Mouse (Mus musculus): ENCODE measurements around the gene Cdipt. TPM values are rescaled to one million over a fixed set of nuclear protein-coding genes. Genes with fewer than 3 reads are reported as not detected.

Gene Cdipt
- polyA plus RNA-seq, 1 experiment from 2014 or later: 37.4 TPM

GRCm38 (mm10) chr7:126950647-126951615, 24.8 kb upstream of the Cdipt start:
- 0 out of 2 replicates have a peak, but pooled peaks cover under 1% of the 10 kb centered on the region for H3K36me3 ChIP-seq (replicated peaks; ENCODE audit: insufficient read depth, low read length)
- H3K27ac ChIP-seq (ENCODE audit: low read depth): no peak overlapping the region
- no peak for TF ChIP-seq EP300 (IDR thresholded peaks at IDR 0.05; ENCODE audit: low read depth)
- no peak for TF ChIP-seq CTCF (IDR thresholded peaks at IDR 0.05; ENCODE audit: low read depth)
- peaks cover 16% of the 10 kb centered on the region for H3K4me1 ChIP-seq (ENCODE audit: insufficient read depth)
- no peaks in the 10 kb centered on the region for H3K9me3 ChIP-seq (ENCODE audit: low read length)
- 0 out of 2 replicates have a peak overlapping the region, but pooled peaks have one; percentile 81 for H3K4me2 ChIP-seq (ENCODE audit: low read depth, low read length)
- DNase-seq: no peak
- H3K4me3 ChIP-seq (ENCODE audit: low read depth, low read length): no peak overlapping the region
- no peak for ATAC-seq
- no peak overlapping the region for H3K9ac ChIP-seq (replicated peaks)
- H3K27me3 ChIP-seq (ENCODE audit: insufficient read depth, low read length): peaks cover 31% of the 10 kb centered on the region
- WGBS (ENCODE audit: insufficient replicate concordance): 8% methylated on average over 26 of the region's 26 CpGs

GRCm38 (mm10) chr7:126951741-126952140, 24.0 kb upstream of the Cdipt start:
- Histone ChIP-seq H3K4me2 (ENCODE audit: low read depth, low read length) (no peak overlapping the region), H3K4me3 (ENCODE audit: low read depth, low read length) (no peak overlapping the region), H3K27ac (ENCODE audit: low read depth) (no peak overlapping the region), H3K4me1 (ENCODE audit: insufficient read depth) (peaks cover 16% of the 10 kb centered on the region), H3K36me3 (replicated peaks; ENCODE audit: insufficient read depth, low read length) (no peaks in the 10 kb centered on the region), H3K9me3 (ENCODE audit: low read length) (no peaks in the 10 kb centered on the region), H3K9ac (replicated peaks) (no peak overlapping the region), H3K27me3 (ENCODE audit: insufficient read depth, low read length) (peaks cover 31% of the 10 kb centered on the region)
- no peak for ATAC-seq
- no peak for TF ChIP-seq EP300 (IDR thresholded peaks at IDR 0.05; ENCODE audit: low read depth)
- DNase-seq: no peak
- 28% methylated on average over 4 of the region's 4 CpGs for whole genome bisulfite sequencing (ENCODE audit: insufficient replicate concordance)

GRCm38 (mm10) chr7:126952646-126953045, 23.1 kb upstream of the Cdipt start:
- H3K9ac ChIP-seq (replicated peaks): no peak overlapping the region
- WGBS (ENCODE audit: insufficient replicate concordance): 3% methylated on average over 7 of the region's 8 CpGs
- no peak for ATAC-seq
- no peak for TF ChIP-seq EP300 (IDR thresholded peaks at IDR 0.05; ENCODE audit: low read depth)
- no peak for TF ChIP-seq CTCF (IDR thresholded peaks at IDR 0.05; ENCODE audit: low read depth)
- peaks cover 16% of the 10 kb centered on the region for H3K4me1 ChIP-seq (ENCODE audit: insufficient read depth)
- peaks cover 31% of the 10 kb centered on the region for H3K27me3 ChIP-seq (ENCODE audit: insufficient read depth, low read length)
- H3K4me2 ChIP-seq (ENCODE audit: low read depth, low read length): no peak overlapping the region
- no peak overlapping the region for H3K4me3 ChIP-seq (ENCODE audit: low read depth, low read length)
- H3K36me3 ChIP-seq (replicated peaks; ENCODE audit: insufficient read depth, low read length): no peaks in the 10 kb centered on the region
- no peaks in the 10 kb centered on the region for H3K9me3 ChIP-seq (ENCODE audit: low read length)
- no peak for DNase-seq
- no peak overlapping the region for H3K27ac ChIP-seq (ENCODE audit: low read depth)

- WGBS (ENCODE audit: insufficient replicate concordance): 24% methylated on average over 3 of the region's 3 CpGs
- no peak for DNase-seq
- ATAC-seq: no peak
- Histone ChIP-seq H3K4me3 (ENCODE audit: low read depth, low read length) (no peak overlapping the region), H3K4me2 (ENCODE audit: low read depth, low read length) (no peak overlapping the region), H3K4me1 (ENCODE audit: insufficient read depth) (peaks cover 7% of the 10 kb centered on the region), H3K27me3 (ENCODE audit: insufficient read depth, low read length) (peaks cover 23% of the 10 kb centered on the region), H3K36me3 (replicated peaks; ENCODE audit: insufficient read depth, low read length) (no peaks in the 10 kb centered on the region), H3K9ac (replicated peaks) (no peak overlapping the region), H3K9me3 (ENCODE audit: low read length) (no peaks in the 10 kb centered on the region), H3K27ac (ENCODE audit: low read depth) (no peak overlapping the region)
- TF ChIP-seq CTCF (IDR thresholded peaks at IDR 0.05; ENCODE audit: low read depth) (no peak), EP300 (IDR thresholded peaks at IDR 0.05; ENCODE audit: low read depth) (no peak)
Measured at GRCm38 (mm10) chr7:126955125-126955524, 20.6 kb upstream of the Cdipt start.

GRCm38 (mm10) chr7:126959780-126960179, 15.9 kb upstream of the Cdipt start:
- Histone ChIP-seq H3K4me2 (ENCODE audit: low read depth, low read length) (no peak overlapping the region), H3K36me3 (replicated peaks; ENCODE audit: insufficient read depth, low read length) (no peaks in the 10 kb centered on the region), H3K9me3 (ENCODE audit: low read length) (no peaks in the 10 kb centered on the region), H3K9ac (replicated peaks) (no peak overlapping the region), H3K4me1 (ENCODE audit: insufficient read depth) (0 out of 2 replicates have a peak, but pooled peaks cover 4% of the 10 kb centered on the region), H3K27me3 (ENCODE audit: insufficient read depth, low read length) (no peaks in the 10 kb centered on the region), H3K27ac (ENCODE audit: low read depth) (no peak overlapping the region), H3K4me3 (ENCODE audit: low read depth, low read length) (no peak overlapping the region)
- DNase-seq: no peak
- 45% methylated on average over 9 of the region's 9 CpGs for whole genome bisulfite sequencing (ENCODE audit: insufficient replicate concordance)
- TF ChIP-seq EP300 (IDR thresholded peaks at IDR 0.05; ENCODE audit: low read depth) (no peak), CTCF (IDR thresholded peaks at IDR 0.05; ENCODE audit: low read depth) (no peak)
- ATAC-seq: no peak

- ATAC-seq: no peak
- H3K9me3 ChIP-seq (ENCODE audit: low read length): no peaks in the 10 kb centered on the region
- H3K9ac ChIP-seq (replicated peaks): no peak overlapping the region
- 87% methylated on average over 5 of the region's 5 CpGs for WGBS (ENCODE audit: insufficient replicate concordance)
- no peak overlapping the region for H3K27ac ChIP-seq (ENCODE audit: low read depth)
- no peak for TF ChIP-seq EP300 (IDR thresholded peaks at IDR 0.05; ENCODE audit: low read depth)
- TF ChIP-seq CTCF (IDR thresholded peaks at IDR 0.05; ENCODE audit: low read depth): no peak
- DNase-seq: no peak
- 0 out of 2 replicates have a peak, but pooled peaks cover 4% of the 10 kb centered on the region for H3K4me1 ChIP-seq (ENCODE audit: insufficient read depth)
- no peak overlapping the region for H3K4me2 ChIP-seq (ENCODE audit: low read depth, low read length)
- H3K36me3 ChIP-seq (replicated peaks; ENCODE audit: insufficient read depth, low read length): no peaks in the 10 kb centered on the region
- no peak overlapping the region for H3K4me3 ChIP-seq (ENCODE audit: low read depth, low read length)
- H3K27me3 ChIP-seq (ENCODE audit: insufficient read depth, low read length): no peaks in the 10 kb centered on the region
Measured at GRCm38 (mm10) chr7:126961095-126961494, 14.6 kb upstream of the Cdipt start.

Measured in liver, postnatal 0 days (tissue).